Mouse (Mus musculus) erythroblast, embryonic 14.5 days (primary cell): ENCODE results near the gene Ccdc146.

Experiments
- GATA1 ChIP-seq: IDR thresholded peaks from 2 replicates; pipeline ENCODE4 v1.6.1; 2012; ENCODE audit warnings: low read length, inconsistent platforms, mixed read lengths
- TAL1 ChIP-seq: IDR thresholded peaks from 3 replicates; pipeline ENCODE4 v1.6.1; 2012; ENCODE audit warnings: low read length, inconsistent platforms, mixed read lengths

DNA sequence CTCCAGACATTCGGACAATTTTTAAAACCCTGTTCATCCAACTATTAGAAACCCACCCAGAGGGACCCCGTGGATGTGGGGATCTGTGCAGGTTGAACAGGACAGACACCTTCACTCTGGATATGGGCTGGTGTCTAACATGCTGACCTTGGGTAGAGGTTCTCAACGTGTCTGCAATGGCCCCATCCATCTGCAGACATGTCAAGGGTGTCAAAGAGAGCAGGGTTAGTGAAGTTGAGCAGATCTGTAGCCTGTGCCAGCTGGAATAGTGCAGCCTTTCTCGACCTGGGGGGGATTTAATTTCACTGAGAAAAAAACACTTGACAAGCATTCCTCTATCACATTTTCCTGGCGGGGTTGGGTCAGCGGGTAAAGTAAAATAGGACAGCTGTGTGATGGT, 41.8 kb downstream of the Ccdc146 start:
- TF ChIP-seq GATA1 (no peak), TAL1 (no peak)
